Mouse (Mus musculus) hindbrain, embryonic 16.5 days (tissue): ENCODE results near the gene Cd40. TPM values are rescaled to one million over a fixed set of nuclear protein-coding genes. Genes with fewer than 3 reads are reported as not detected.
A peak's percentile ranks its signal among the peaks of the same experiment; 100 is the strongest.

Experiments used
- ATAC-seq: fragments of 200-750 bp; cut with Nextera tagmentation; 2 replicates; pipeline ENCODE4 v1.8.0; 2017; ENCODE audit warnings: moderate TSS enrichment, moderate library complexity
- H3K27ac ChIP-seq: fragments of 300-500 bp; sonication (generic); 2 replicates; pipeline ENCODE4 v1.5.1; 2014; ENCODE audit warnings: low read depth, mild to moderate bottlenecking, control low read depth, low read length, moderate library complexity
- H3K27me3 ChIP-seq: fragments of 300-500 bp; sonication (generic); replicated peaks from 2 replicates; pipeline ENCODE4 v1.6.1; 2014; ENCODE audit warnings: low read length; ENCODE audit not compliant: control insufficient read depth, insufficient read depth
- H3K36me3 ChIP-seq: fragments of 300-500 bp; sonication (generic); 2 replicates; pipeline ENCODE4 v1.6.1; 2014; ENCODE audit warnings: mild to moderate bottlenecking, low read length, moderate library complexity, mixed read lengths; ENCODE audit not compliant: control insufficient read depth, insufficient read depth
- H3K4me1 ChIP-seq: fragments of 300-500 bp; sonication (generic); 2 replicates; pipeline ENCODE4 v1.6.1; 2014; ENCODE audit warnings: low read depth, low read length; ENCODE audit not compliant: control insufficient read depth, insufficient read depth
- H3K4me2 ChIP-seq: fragments of 300-500 bp; sonication (generic); 2 replicates; pipeline ENCODE4 v1.6.1; 2014; ENCODE audit warnings: mild to moderate bottlenecking, low read length, control low read depth, moderate library complexity
- H3K4me3 ChIP-seq: fragments of 300-500 bp; sonication (generic); 2 replicates; pipeline ENCODE4 v1.5.1; 2014; ENCODE audit warnings: mild to moderate bottlenecking, low read length, control low read depth, moderate library complexity
- H3K9ac ChIP-seq: fragments of 300-500 bp; sonication (generic); 2 replicates; pipeline ENCODE4 v1.6.1; 2014; ENCODE audit warnings: low read depth, mild to moderate bottlenecking, control low read depth, low read length, moderate library complexity
- H3K9me3 ChIP-seq: fragments of 300-500 bp; sonication (generic); 2 replicates; pipeline ENCODE4 v1.6.1; 2014; ENCODE audit warnings: mild to moderate bottlenecking, low read length, moderate library complexity; ENCODE audit not compliant: control insufficient read depth
- WGBS: fragments of 180-500 bp; shearing (Covaris S2); extraction: QIAGEN DNeasy Blood & Tissue Kit; methylation state at CpG from one replicate; pipeline ENCODE4 v1.1.7; 2014; 5-methylcytosine and 5-hydroxymethylcytosine counted together
- polyA plus RNA-seq: library from polyadenylated mRNA; unstranded; fragments of >200 nt; fragmentation: Nextera tagmentation; extraction: Ambion mirVana; gene quantifications from 2 replicates; pipeline ENCODE4 v1.2.1, GENCODE M21; 2015

Gene Cd40
- polyA plus RNA-seq, 1 experiment from 2014 or later, result 6.1 TPM

- ATAC-seq, result 0 out of 2 replicates have a peak, but pooled peaks have one; percentile 7
- H3K9me3 ChIP-seq, result no peaks in the 10 kb centered on the region
- H3K27me3 ChIP-seq, result peaks cover 3% of the 10 kb centered on the region; the same call in 1 of the 2 replicates
- 55% methylated on average over 16 of the region's 16 CpGs for WGBS
- no peaks in the 10 kb centered on the region for H3K36me3 ChIP-seq
- no peak overlapping the region for H3K4me2 ChIP-seq
- no peak overlapping the region for H3K4me3 ChIP-seq
- no peak overlapping the region for H3K27ac ChIP-seq
- H3K4me1 ChIP-seq, result peaks cover 11% of the 10 kb centered on the region
- no peak overlapping the region for H3K9ac ChIP-seq
Measured at GRCm38 (mm10) chr2:165105513-165106079, 50.2 kb downstream of the Cd40 start.

DNA sequence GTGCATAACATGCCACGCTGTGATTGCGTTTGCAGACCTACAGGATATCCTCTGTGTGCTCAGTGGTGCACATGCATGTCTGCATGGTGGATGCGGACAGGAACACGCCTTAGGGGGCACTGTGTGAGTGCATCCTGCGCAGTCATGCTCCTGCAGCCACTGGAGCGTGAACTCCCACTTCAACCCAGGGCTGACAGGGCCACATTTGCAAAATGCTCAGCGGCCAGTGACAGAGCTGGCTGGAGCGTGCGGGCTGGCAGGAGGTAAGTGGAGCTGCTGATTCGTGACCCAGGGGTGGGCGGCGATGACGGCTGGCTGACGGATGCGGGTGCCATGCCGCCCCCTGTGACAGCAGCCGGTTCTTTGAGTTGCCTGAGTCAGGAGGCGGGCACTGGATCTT is 51.2 kb downstream of the Cd40 start:
- Histone ChIP-seq H3K36me3 (no peaks in the 10 kb centered on the region), H3K4me2 (no peak overlapping the region), H3K4me3 (no peak overlapping the region), H3K4me1 (peaks cover 11% of the 10 kb centered on the region), H3K9me3 (no peaks in the 10 kb centered on the region), H3K27me3 (peaks cover 11% of the 10 kb centered on the region), H3K27ac (no peak overlapping the region), H3K9ac (peak overlapping the region; percentile 31)
- 15% methylated on average over 18 of the region's 18 CpGs for WGBS
- ATAC-seq, result peak; percentile 37; the same call in 1 of the 2 replicates

DNA sequence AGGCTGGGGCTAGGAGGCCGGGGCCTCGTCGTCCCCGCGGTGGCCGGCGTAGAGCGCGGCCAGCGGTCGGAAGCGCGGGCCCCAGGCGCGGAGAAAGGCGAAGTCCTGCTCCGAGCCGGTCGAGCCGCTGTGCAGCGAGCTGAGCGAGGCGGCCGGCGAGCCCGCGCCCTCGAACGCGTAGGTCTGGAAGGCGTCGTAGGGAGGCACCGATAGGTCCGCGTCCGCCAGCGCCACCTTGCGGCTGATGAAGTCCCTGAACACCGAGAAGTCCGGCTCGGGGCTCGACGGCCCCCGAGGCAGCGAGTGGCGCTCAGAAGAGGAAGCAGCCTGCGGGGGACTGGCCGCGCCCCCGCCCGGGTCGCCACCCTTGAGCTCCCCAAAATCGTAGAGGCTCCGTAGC is 56.7 kb downstream of the Cd40 start:
- H3K4me3 ChIP-seq, result peak overlapping the region; percentile 14; the same call in 1 of the 2 replicates
- peaks cover 26% of the 10 kb centered on the region for H3K27me3 ChIP-seq
- WGBS, result 0% methylated on average over 47 of the region's 54 CpGs

GRCm38 (mm10) chr2:165113733-165114132 is 58.3 kb downstream of the Cd40 start:
- no peaks in the 10 kb centered on the region for H3K36me3 ChIP-seq
- no peaks in the 10 kb centered on the region for H3K9me3 ChIP-seq
- WGBS, result 33% methylated on average over 11 of the region's 11 CpGs
- no peak overlapping the region for H3K4me3 ChIP-seq
- no peak overlapping the region for H3K27ac ChIP-seq
- H3K4me1 ChIP-seq, result peaks cover 2% of the 10 kb centered on the region
- ATAC-seq, result peak; percentile 28; the same call in 1 of the 2 replicates
- H3K9ac ChIP-seq, result no peak overlapping the region
- H3K4me2 ChIP-seq, result no peak overlapping the region
- peaks cover 24% of the 10 kb centered on the region for H3K27me3 ChIP-seq

More for the DNA sequence above, 56.7 kb downstream of the Cd40 start:
- Histone ChIP-seq H3K4me2 (peak overlapping the region; percentile 29), H3K9ac (no peak overlapping the region), H3K36me3 (no peaks in the 10 kb centered on the region), H3K4me1 (peaks cover 2% of the 10 kb centered on the region), H3K9me3 (no peaks in the 10 kb centered on the region), H3K27ac (no peak overlapping the region)
- ATAC-seq, result peak; percentile 43; the same call in 1 of the 2 replicates

GRCm38 (mm10) chr2:165120765-165121164 is 65.3 kb downstream of the Cd40 start:
- WGBS, result 64% methylated on average over 9 of the region's 9 CpGs
- Histone ChIP-seq H3K4me2 (no peak overlapping the region), H3K9me3 (no peaks in the 10 kb centered on the region), H3K9ac (no peak overlapping the region), H3K27ac (no peak overlapping the region; the same call in 1 of the 2 replicates), H3K36me3 (no peaks in the 10 kb centered on the region), H3K4me1 (peaks cover 12% of the 10 kb centered on the region), H3K27me3 (no peaks in the 10 kb centered on the region; the same call in 1 of the 2 replicates), H3K4me3 (no peak overlapping the region)
- ATAC-seq, result 0 out of 2 replicates have a peak, but pooled peaks have one; percentile 18

DNA sequence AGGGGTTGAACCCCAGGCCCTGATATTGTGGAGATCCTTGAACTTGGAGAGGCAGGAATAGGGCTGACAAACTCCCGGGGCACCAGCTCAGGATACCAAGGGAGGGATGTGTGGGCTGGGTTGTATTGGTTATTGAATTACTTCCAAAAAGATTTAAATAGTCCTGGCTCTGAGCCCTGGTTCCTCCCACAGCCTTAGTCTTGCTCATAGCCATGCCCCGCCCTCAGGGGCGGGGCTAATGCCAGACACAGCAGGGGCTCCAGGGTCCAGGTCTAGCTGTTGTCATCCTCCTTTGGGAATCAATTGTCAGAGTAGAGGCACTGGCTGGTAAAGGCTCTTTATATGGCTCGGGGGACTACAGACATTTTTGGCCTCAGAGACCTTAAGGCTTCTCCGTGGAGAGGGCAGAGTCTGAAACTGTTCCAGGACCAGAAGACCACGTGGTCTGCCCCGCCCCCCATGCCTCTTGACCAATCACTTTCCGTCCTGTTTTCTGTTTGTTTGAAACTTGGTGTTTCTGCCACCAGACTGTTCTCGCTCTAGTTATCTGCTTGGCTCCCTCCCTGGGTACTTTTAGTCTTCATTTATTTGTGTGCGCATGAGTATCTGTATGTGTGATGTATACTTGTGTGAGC is 65.9 kb downstream of the Cd40 start:
- Histone ChIP-seq H3K4me2 (no peak overlapping the region), H3K4me1 (peaks cover 12% of the 10 kb centered on the region), H3K9me3 (no peaks in the 10 kb centered on the region), H3K27me3 (no peaks in the 10 kb centered on the region; the same call in 1 of the 2 replicates), H3K9ac (no peak overlapping the region), H3K27ac (no peak overlapping the region; the same call in 1 of the 2 replicates), H3K36me3 (no peaks in the 10 kb centered on the region), H3K4me3 (no peak overlapping the region)
- peak; percentile 32; the same call in 1 of the 2 replicates for ATAC-seq
- WGBS, result 30% methylated on average over 10 of the region's 10 CpGs

Other genes starting within 250 kb of the Cd40 start
- gene Zswim1, start 232.9 kb upstream of the Cd40 start, polyA plus RNA-seq, result 26.1 and 32.7 TPM in 2 replicates
- not detected in 2 replicates for gene Spata25, start 227.1 kb upstream of the Cd40 start, polyA plus RNA-seq
- 108 and 114 TPM in 2 replicates for gene Ctsa, start 222.8 kb upstream of the Cd40 start, polyA plus RNA-seq
- 6.7 and 7.8 TPM in 2 replicates for gene Neurl2, start 222.2 kb upstream of the Cd40 start, polyA plus RNA-seq
- 127 and 140 TPM in 2 replicates for gene Pltp, start 197.9 kb upstream of the Cd40 start, polyA plus RNA-seq
- 71.3 and 77.6 TPM in 2 replicates for gene Pcif1, start 176.3 kb upstream of the Cd40 start, polyA plus RNA-seq
- gene Zfp335, start 143.9 kb upstream of the Cd40 start, polyA plus RNA-seq, result 13.4 and 17.1 TPM in 2 replicates
- gene Mmp9, start 114.8 kb upstream of the Cd40 start, polyA plus RNA-seq, result 22.5 and 29.3 TPM in 2 replicates
- 52.7 and 54.9 TPM in 2 replicates for gene Slc12a5, start 94.8 kb upstream of the Cd40 start, polyA plus RNA-seq
- 83.8 and 90.0 TPM in 2 replicates for gene Ncoa5, start 20.8 kb upstream of the Cd40 start, polyA plus RNA-seq
- gene 1700025C18Rik, start 35.1 kb downstream of the Cd40 start, polyA plus RNA-seq, result not detected in 2 replicates
- gene Cdh22, start 179.2 kb downstream of the Cd40 start, polyA plus RNA-seq, result 11.0 and 13.1 TPM in 2 replicates
- 73.4 and 79.6 TPM in 2 replicates for gene Slc35c2, start 232.2 kb downstream of the Cd40 start, polyA plus RNA-seq